Mouse (Mus musculus): Measurements from ENCODE around the gene Wt1. TPM values are rescaled to one million over a fixed set of nuclear protein-coding genes. Genes with fewer than 3 reads are reported as not detected.

The Wt1 gene
- polyA plus RNA-seq, 1 experiment from 2014 or later: 0.54 TPM

GRCm38 (mm10) chr2:105141371-105141770 is 15.0 kb downstream of the Wt1 start:
- Histone ChIP-seq H3K27me3 (replicated peaks; ENCODE audit: control insufficient read depth, insufficient read depth, low read length) (peaks cover 52% of the 10 kb centered on the region), H3K4me3 (ENCODE audit: low read depth, low read length) (no peak overlapping the region), H3K9ac (ENCODE audit: low read depth, low read length) (no peak overlapping the region), H3K9me3 (ENCODE audit: control insufficient read depth, low read length) (no peaks in the 10 kb centered on the region), H3K4me1 (ENCODE audit: control insufficient read depth, insufficient read depth, low read length) (no peaks in the 10 kb centered on the region), H3K36me3 (ENCODE audit: control insufficient read depth, insufficient read depth, low read length) (no peaks in the 10 kb centered on the region), H3K4me2 (ENCODE audit: low read depth, low read length) (no peak overlapping the region), H3K27ac (replicated peaks; ENCODE audit: low read depth, low read length) (no peak overlapping the region)
- 37% methylated on average over 7 of the region's 7 CpGs for WGBS
- DNase-seq (ENCODE audit: low spot score) (no peak), ATAC-seq (ENCODE audit: low read depth) (no peak)

- DNase-seq (ENCODE audit: low spot score) (no peak), ATAC-seq (ENCODE audit: low read depth) (no peak)
- H3K27me3 ChIP-seq (replicated peaks; ENCODE audit: control insufficient read depth, insufficient read depth, low read length): peaks cover 29% of the 10 kb centered on the region
- H3K4me3 ChIP-seq (ENCODE audit: low read depth, low read length): no peak overlapping the region
- no peak overlapping the region for H3K27ac ChIP-seq (replicated peaks; ENCODE audit: low read depth, low read length)
- H3K4me2 ChIP-seq (ENCODE audit: low read depth, low read length): no peak overlapping the region
- no peaks in the 10 kb centered on the region for H3K4me1 ChIP-seq (ENCODE audit: control insufficient read depth, insufficient read depth, low read length)
- 91% methylated on average over 14 of the region's 14 CpGs for WGBS
- no peaks in the 10 kb centered on the region for H3K9me3 ChIP-seq (ENCODE audit: control insufficient read depth, low read length)
- H3K9ac ChIP-seq (ENCODE audit: low read depth, low read length): no peak overlapping the region
- H3K36me3 ChIP-seq (ENCODE audit: control insufficient read depth, insufficient read depth, low read length): no peaks in the 10 kb centered on the region
These were observed 17.4 kb downstream of the Wt1 start for GRCm38 (mm10) chr2:105143731-105144130.

GRCm38 (mm10) chr2:105151544-105151943 is 25.2 kb downstream of the Wt1 start:
- no peak overlapping the region for H3K4me3 ChIP-seq (ENCODE audit: low read depth, low read length)
- H3K36me3 ChIP-seq (ENCODE audit: control insufficient read depth, insufficient read depth, low read length): no peaks in the 10 kb centered on the region
- H3K9ac ChIP-seq (ENCODE audit: low read depth, low read length): no peak overlapping the region
- no peaks in the 10 kb centered on the region for H3K4me1 ChIP-seq (ENCODE audit: control insufficient read depth, insufficient read depth, low read length)
- DNase-seq (ENCODE audit: low spot score) (no peak), ATAC-seq (ENCODE audit: low read depth) (no peak)
- H3K9me3 ChIP-seq (ENCODE audit: control insufficient read depth, low read length): no peaks in the 10 kb centered on the region
- H3K27me3 ChIP-seq (replicated peaks; ENCODE audit: control insufficient read depth, insufficient read depth, low read length): no peaks in the 10 kb centered on the region
- no peak overlapping the region for H3K4me2 ChIP-seq (ENCODE audit: low read depth, low read length)
- WGBS: 94% methylated on average over 5 of the region's 5 CpGs
- H3K27ac ChIP-seq (replicated peaks; ENCODE audit: low read depth, low read length): no peak overlapping the region

- no peak overlapping the region for H3K27ac ChIP-seq (replicated peaks; ENCODE audit: low read depth, low read length)
- H3K27me3 ChIP-seq (replicated peaks; ENCODE audit: control insufficient read depth, insufficient read depth, low read length): no peaks in the 10 kb centered on the region
- WGBS: 73% methylated on average over 1 of the region's 1 CpGs
- no peaks in the 10 kb centered on the region for H3K9me3 ChIP-seq (ENCODE audit: control insufficient read depth, low read length)
- H3K4me1 ChIP-seq (ENCODE audit: control insufficient read depth, insufficient read depth, low read length): no peaks in the 10 kb centered on the region
- no peaks in the 10 kb centered on the region for H3K36me3 ChIP-seq (ENCODE audit: control insufficient read depth, insufficient read depth, low read length)
- peak; percentile 90; the same call in 1 of the 2 replicates for ATAC-seq (ENCODE audit: low read depth)
- no peak overlapping the region for H3K4me2 ChIP-seq (ENCODE audit: low read depth, low read length)
- H3K4me3 ChIP-seq (ENCODE audit: low read depth, low read length): no peak overlapping the region
- peak; percentile 31 for DNase-seq (ENCODE audit: low spot score)
- no peak overlapping the region for H3K9ac ChIP-seq (ENCODE audit: low read depth, low read length)
These were observed 26.7 kb downstream of the Wt1 start for GRCm38 (mm10) chr2:105153046-105153445.

GRCm38 (mm10) chr2:105160949-105161348 is 34.6 kb downstream of the Wt1 start:
- Histone ChIP-seq H3K4me3 (ENCODE audit: low read depth, low read length) (no peak overlapping the region), H3K27me3 (replicated peaks; ENCODE audit: control insufficient read depth, insufficient read depth, low read length) (no peaks in the 10 kb centered on the region), H3K36me3 (ENCODE audit: control insufficient read depth, insufficient read depth, low read length) (no peaks in the 10 kb centered on the region), H3K9me3 (ENCODE audit: control insufficient read depth, low read length) (no peaks in the 10 kb centered on the region), H3K9ac (ENCODE audit: low read depth, low read length) (no peak overlapping the region), H3K4me1 (ENCODE audit: control insufficient read depth, insufficient read depth, low read length) (no peaks in the 10 kb centered on the region), H3K4me2 (ENCODE audit: low read depth, low read length) (no peak overlapping the region), H3K27ac (replicated peaks; ENCODE audit: low read depth, low read length) (no peak overlapping the region)
- DNase-seq (ENCODE audit: low spot score) (no peak), ATAC-seq (ENCODE audit: low read depth) (no peak)
- WGBS: 87% methylated on average over 2 of the region's 2 CpGs

GRCm38 (mm10) chr2:105162763-105163162 is 36.4 kb downstream of the Wt1 start:
- 9% methylated on average over 4 of the region's 4 CpGs for WGBS
- H3K4me2 ChIP-seq (ENCODE audit: low read depth, low read length): no peak overlapping the region
- H3K4me3 ChIP-seq (ENCODE audit: low read depth, low read length): no peak overlapping the region
- no peak for ATAC-seq (ENCODE audit: low read depth)
- H3K27ac ChIP-seq (replicated peaks; ENCODE audit: low read depth, low read length): no peak overlapping the region
- no peaks in the 10 kb centered on the region for H3K27me3 ChIP-seq (replicated peaks; ENCODE audit: control insufficient read depth, insufficient read depth, low read length)
- no peak for DNase-seq (ENCODE audit: low spot score)
- H3K36me3 ChIP-seq (ENCODE audit: control insufficient read depth, insufficient read depth, low read length): no peaks in the 10 kb centered on the region
- no peaks in the 10 kb centered on the region for H3K4me1 ChIP-seq (ENCODE audit: control insufficient read depth, insufficient read depth, low read length)
- no peaks in the 10 kb centered on the region for H3K9me3 ChIP-seq (ENCODE audit: control insufficient read depth, low read length)
- no peak overlapping the region for H3K9ac ChIP-seq (ENCODE audit: low read depth, low read length)

- no peaks in the 10 kb centered on the region for H3K36me3 ChIP-seq (ENCODE audit: control insufficient read depth, insufficient read depth, low read length)
- no peaks in the 10 kb centered on the region for H3K27me3 ChIP-seq (replicated peaks; ENCODE audit: control insufficient read depth, insufficient read depth, low read length)
- H3K4me2 ChIP-seq (ENCODE audit: low read depth, low read length): no peak overlapping the region
- 89% methylated on average over 3 of the region's 3 CpGs for WGBS
- ATAC-seq (ENCODE audit: low read depth) (no peak), DNase-seq (ENCODE audit: low spot score) (no peak)
- H3K9ac ChIP-seq (ENCODE audit: low read depth, low read length): no peak overlapping the region
- no peak overlapping the region for H3K4me3 ChIP-seq (ENCODE audit: low read depth, low read length)
- no peaks in the 10 kb centered on the region for H3K9me3 ChIP-seq (ENCODE audit: control insufficient read depth, low read length)
- no peak overlapping the region for H3K27ac ChIP-seq (replicated peaks; ENCODE audit: low read depth, low read length)
- H3K4me1 ChIP-seq (ENCODE audit: control insufficient read depth, insufficient read depth, low read length): no peaks in the 10 kb centered on the region
These were observed 41.8 kb downstream of the Wt1 start for GRCm38 (mm10) chr2:105168137-105168536.

- Histone ChIP-seq H3K4me2 (ENCODE audit: low read depth, low read length) (no peak overlapping the region), H3K36me3 (ENCODE audit: control insufficient read depth, insufficient read depth, low read length) (no peaks in the 10 kb centered on the region), H3K9me3 (ENCODE audit: control insufficient read depth, low read length) (peaks cover 6% of the 10 kb centered on the region; the same call in 1 of the 2 replicates), H3K27me3 (replicated peaks; ENCODE audit: control insufficient read depth, insufficient read depth, low read length) (no peaks in the 10 kb centered on the region), H3K9ac (ENCODE audit: low read depth, low read length) (no peak overlapping the region), H3K27ac (replicated peaks; ENCODE audit: low read depth, low read length) (no peak overlapping the region), H3K4me3 (ENCODE audit: low read depth, low read length) (no peak overlapping the region), H3K4me1 (ENCODE audit: control insufficient read depth, insufficient read depth, low read length) (no peaks in the 10 kb centered on the region)
- no peak for DNase-seq (ENCODE audit: low spot score)
- no peak for ATAC-seq (ENCODE audit: low read depth)
- 80% methylated on average over 2 of the region's 2 CpGs for WGBS
These were observed 47.9 kb downstream of the Wt1 start for GRCm38 (mm10) chr2:105174254-105174653.

GRCm38 (mm10) chr2:105178871-105179270 is 52.5 kb downstream of the Wt1 start:
- 85% methylated on average over 12 of the region's 12 CpGs for WGBS
- Histone ChIP-seq H3K27me3 (replicated peaks; ENCODE audit: control insufficient read depth, insufficient read depth, low read length) (no peaks in the 10 kb centered on the region), H3K27ac (replicated peaks; ENCODE audit: low read depth, low read length) (no peak overlapping the region), H3K4me3 (ENCODE audit: low read depth, low read length) (no peak overlapping the region), H3K4me2 (ENCODE audit: low read depth, low read length) (no peak overlapping the region), H3K36me3 (ENCODE audit: control insufficient read depth, insufficient read depth, low read length) (no peaks in the 10 kb centered on the region), H3K4me1 (ENCODE audit: control insufficient read depth, insufficient read depth, low read length) (no peaks in the 10 kb centered on the region), H3K9me3 (ENCODE audit: control insufficient read depth, low read length) (peaks cover 6% of the 10 kb centered on the region; the same call in 1 of the 2 replicates), H3K9ac (ENCODE audit: low read depth, low read length) (no peak overlapping the region)
- ATAC-seq (ENCODE audit: low read depth) (no peak), DNase-seq (ENCODE audit: low spot score) (no peak)

Measured in embryonic facial prominence, embryonic 14.5 days (tissue).